Mouse (Mus musculus): ENCODE results near the gene Il17a. TPM values are rescaled to one million over a fixed set of nuclear protein-coding genes. Genes with fewer than 3 reads are reported as not detected.

The Il17a gene
- not detected in 2 replicates for polyA plus RNA-seq (2015; fragmentation: Nextera tagmentation; extraction: Ambion mirVana)

DNA sequence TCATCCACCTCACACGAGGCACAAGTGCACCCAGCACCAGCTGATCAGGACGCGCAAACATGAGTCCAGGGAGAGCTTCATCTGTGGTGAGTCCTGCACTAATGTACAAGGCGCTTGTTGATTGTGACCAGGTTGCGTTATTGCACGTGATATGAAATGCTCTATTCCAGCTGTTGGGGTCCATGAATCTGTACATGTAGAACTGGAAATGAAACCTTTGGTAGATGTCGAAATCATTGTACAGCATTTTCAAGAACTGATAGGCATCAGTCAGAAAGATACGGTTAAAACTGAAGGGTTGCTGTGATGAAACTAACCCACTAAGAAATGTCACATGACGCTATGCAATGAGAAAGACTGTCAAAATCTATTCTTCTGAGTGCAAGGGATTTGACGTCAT, at the start of gene Il17a:
Il17a (plus strand) TSS at position 3 of the 400 bp plus-strand sequence.
- Histone ChIP-seq H3K9ac (ENCODE audit: low read depth, low read length) (no peak within 1 kb of the TSS), H3K36me3 (ENCODE audit: insufficient read depth, low read length) (no peaks in the 10 kb centered on the region), H3K4me2 (ENCODE audit: low read length) (no peak within 1 kb of the TSS), H3K4me3 (replicated peaks; ENCODE audit: low read depth, low read length) (no peak within 1 kb of the TSS), H3K27ac (no peak within 1 kb of the TSS), H3K4me1 (replicated peaks; ENCODE audit: insufficient read depth, low read length) (no peaks in the 10 kb centered on the region), H3K27me3 (ENCODE audit: insufficient read depth, low read length) (no peaks in the 10 kb centered on the region), H3K9me3 (replicated peaks; ENCODE audit: low read length) (no peaks in the 10 kb centered on the region)
- 93% methylated on average over 10 of the region's 10 CpGs for WGBS
- no peak for ATAC-seq (replicated peaks; ENCODE audit: low FRiP score, low read depth)
- no peak for TF ChIP-seq CTCF (IDR thresholded peaks at IDR 0.05; ENCODE audit: low read depth)
- no peak for DNase-seq (ENCODE audit: low spot score)

DNA sequence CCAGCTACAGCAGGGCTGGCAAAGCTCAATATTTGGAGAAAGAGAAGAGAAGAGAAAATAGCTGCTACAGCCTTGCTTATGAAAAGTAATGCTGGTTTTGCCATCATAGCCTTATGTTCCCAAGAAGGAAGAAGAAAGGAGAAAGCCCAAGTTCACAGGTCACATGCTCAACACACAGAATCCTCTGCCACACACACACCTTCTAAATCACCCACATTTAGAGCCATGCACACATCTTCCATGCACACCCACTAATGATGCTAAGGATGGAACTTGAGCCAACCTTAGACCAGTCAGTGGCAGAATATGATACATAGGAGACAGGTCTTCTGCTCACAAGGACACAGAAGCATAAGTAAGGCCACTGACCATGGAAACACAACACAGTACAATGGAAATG, 47.9 kb upstream of the Il17a start:
- Histone ChIP-seq H3K4me1 (replicated peaks; ENCODE audit: insufficient read depth, low read length) (no peaks in the 10 kb centered on the region), H3K4me3 (replicated peaks; ENCODE audit: low read depth, low read length) (no peak overlapping the region), H3K4me2 (ENCODE audit: low read length) (no peak overlapping the region), H3K36me3 (ENCODE audit: insufficient read depth, low read length) (no peaks in the 10 kb centered on the region), H3K9ac (ENCODE audit: low read depth, low read length) (no peak overlapping the region), H3K27me3 (ENCODE audit: insufficient read depth, low read length) (no peaks in the 10 kb centered on the region), H3K27ac (no peak overlapping the region), H3K9me3 (replicated peaks; ENCODE audit: low read length) (no peaks in the 10 kb centered on the region)
- no peak for DNase-seq (ENCODE audit: low spot score)
- TF ChIP-seq CTCF (IDR thresholded peaks at IDR 0.05; ENCODE audit: low read depth), result no peak
- no peak for ATAC-seq (replicated peaks; ENCODE audit: low FRiP score, low read depth)

DNA sequence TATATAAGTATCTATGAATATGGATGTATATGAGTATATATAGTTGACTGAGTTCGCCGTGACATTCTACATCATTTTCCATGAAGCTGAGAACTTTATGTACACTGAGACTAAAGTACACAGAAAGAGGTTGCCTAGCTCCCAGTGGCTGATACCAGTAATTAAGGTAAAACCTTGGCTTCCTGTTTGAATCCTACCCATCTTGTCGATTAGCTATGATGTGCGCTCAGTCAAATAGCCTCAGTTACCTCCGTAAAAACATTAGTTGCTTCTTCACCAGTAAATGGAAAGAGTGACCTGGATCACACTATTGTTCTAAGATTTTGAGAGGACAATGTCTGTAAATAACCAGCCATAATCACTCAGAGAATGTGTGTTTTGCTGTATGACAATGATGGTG, 47.3 kb upstream of the Il17a start:
- ATAC-seq (replicated peaks; ENCODE audit: low FRiP score, low read depth), result no peak
- WGBS, result 94% methylated on average over 5 of the region's 5 CpGs
- H3K4me1 ChIP-seq (replicated peaks; ENCODE audit: insufficient read depth, low read length), result no peaks in the 10 kb centered on the region

DNA sequence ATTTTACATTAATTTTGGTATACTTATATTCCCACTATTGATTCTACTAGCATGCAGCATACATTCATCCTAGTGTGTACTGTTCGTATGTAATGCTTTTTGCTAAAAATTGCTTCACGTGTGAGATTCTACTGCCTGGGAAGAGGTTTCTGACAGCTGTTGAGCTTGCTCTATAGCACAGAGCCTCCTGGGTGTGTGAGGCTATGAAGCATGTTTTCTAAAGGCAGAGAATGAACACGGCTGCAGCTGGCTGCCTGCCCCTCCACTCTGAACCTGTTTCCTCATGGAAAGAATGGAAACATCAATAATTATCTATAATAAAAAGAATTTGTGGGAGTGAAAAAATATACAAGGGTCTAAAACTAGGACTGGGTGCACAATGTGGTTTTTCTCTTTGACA, 46.9 kb upstream of the Il17a start:
- no peak overlapping the region for H3K9ac ChIP-seq (ENCODE audit: low read depth, low read length)
- ATAC-seq (replicated peaks; ENCODE audit: low FRiP score, low read depth) (no peak), DNase-seq (ENCODE audit: low spot score) (no peak)
- 81% methylated on average over 3 of the region's 3 CpGs for WGBS
- no peaks in the 10 kb centered on the region for H3K9me3 ChIP-seq (replicated peaks; ENCODE audit: low read length)
- H3K4me2 ChIP-seq (ENCODE audit: low read length), result no peak overlapping the region
- TF ChIP-seq CTCF (IDR thresholded peaks at IDR 0.05; ENCODE audit: low read depth), result no peak
- H3K4me1 ChIP-seq (replicated peaks; ENCODE audit: insufficient read depth, low read length), result no peaks in the 10 kb centered on the region
- H3K27ac ChIP-seq, result no peak overlapping the region
- no peaks in the 10 kb centered on the region for H3K36me3 ChIP-seq (ENCODE audit: insufficient read depth, low read length)
- H3K27me3 ChIP-seq (ENCODE audit: insufficient read depth, low read length), result no peaks in the 10 kb centered on the region
- H3K4me3 ChIP-seq (replicated peaks; ENCODE audit: low read depth, low read length), result no peak overlapping the region

More for the DNA sequence above, 47.3 kb upstream of the Il17a start:
- no peak for DNase-seq (ENCODE audit: low spot score)
- Histone ChIP-seq H3K9ac (ENCODE audit: low read depth, low read length) (no peak overlapping the region), H3K36me3 (ENCODE audit: insufficient read depth, low read length) (no peaks in the 10 kb centered on the region), H3K27me3 (ENCODE audit: insufficient read depth, low read length) (no peaks in the 10 kb centered on the region), H3K4me2 (ENCODE audit: low read length) (no peak overlapping the region), H3K9me3 (replicated peaks; ENCODE audit: low read length) (no peaks in the 10 kb centered on the region), H3K4me3 (replicated peaks; ENCODE audit: low read depth, low read length) (no peak overlapping the region), H3K27ac (no peak overlapping the region)
- TF ChIP-seq CTCF (IDR thresholded peaks at IDR 0.05; ENCODE audit: low read depth), result no peak

GRCm38 (mm10) chr1:20684403-20684802, 46.3 kb upstream of the Il17a start:
- no peaks in the 10 kb centered on the region for H3K9me3 ChIP-seq (replicated peaks; ENCODE audit: low read length)
- H3K36me3 ChIP-seq (ENCODE audit: insufficient read depth, low read length), result no peaks in the 10 kb centered on the region
- ATAC-seq (replicated peaks; ENCODE audit: low FRiP score, low read depth), result no peak
- no peak overlapping the region for H3K9ac ChIP-seq (ENCODE audit: low read depth, low read length)
- no peak overlapping the region for H3K4me2 ChIP-seq (ENCODE audit: low read length)
- no peak for DNase-seq (ENCODE audit: low spot score)
- 85% methylated on average over 3 of the region's 3 CpGs for WGBS
- H3K4me3 ChIP-seq (replicated peaks; ENCODE audit: low read depth, low read length), result no peak overlapping the region
- H3K27me3 ChIP-seq (ENCODE audit: insufficient read depth, low read length), result no peaks in the 10 kb centered on the region
- no peaks in the 10 kb centered on the region for H3K4me1 ChIP-seq (replicated peaks; ENCODE audit: insufficient read depth, low read length)
- no peak overlapping the region for H3K27ac ChIP-seq
- no peak for TF ChIP-seq CTCF (IDR thresholded peaks at IDR 0.05; ENCODE audit: low read depth)

GRCm38 (mm10) chr1:20685393-20685792, 45.3 kb upstream of the Il17a start:
- Histone ChIP-seq H3K9ac (ENCODE audit: low read depth, low read length) (no peak overlapping the region), H3K27me3 (ENCODE audit: insufficient read depth, low read length) (no peaks in the 10 kb centered on the region), H3K4me3 (replicated peaks; ENCODE audit: low read depth, low read length) (no peak overlapping the region), H3K9me3 (replicated peaks; ENCODE audit: low read length) (no peaks in the 10 kb centered on the region), H3K36me3 (ENCODE audit: insufficient read depth, low read length) (no peaks in the 10 kb centered on the region), H3K4me1 (replicated peaks; ENCODE audit: insufficient read depth, low read length) (no peaks in the 10 kb centered on the region), H3K4me2 (ENCODE audit: low read length) (no peak overlapping the region), H3K27ac (no peak overlapping the region)
- 86% methylated on average over 2 of the region's 2 CpGs for WGBS
- TF ChIP-seq CTCF (IDR thresholded peaks at IDR 0.05; ENCODE audit: low read depth), result no peak
- DNase-seq (ENCODE audit: low spot score) (no peak), ATAC-seq (replicated peaks; ENCODE audit: low FRiP score, low read depth) (no peak)

GRCm38 (mm10) chr1:20685907-20686306, 44.8 kb upstream of the Il17a start:
- H3K27me3 ChIP-seq (ENCODE audit: insufficient read depth, low read length), result no peaks in the 10 kb centered on the region
- no peaks in the 10 kb centered on the region for H3K36me3 ChIP-seq (ENCODE audit: insufficient read depth, low read length)
- H3K4me3 ChIP-seq (replicated peaks; ENCODE audit: low read depth, low read length), result no peak overlapping the region
- ATAC-seq (replicated peaks; ENCODE audit: low FRiP score, low read depth) (no peak), DNase-seq (ENCODE audit: low spot score) (no peak)
- H3K9ac ChIP-seq (ENCODE audit: low read depth, low read length), result no peak overlapping the region
- WGBS, result 76% methylated on average over 4 of the region's 4 CpGs
- H3K27ac ChIP-seq, result no peak overlapping the region
- no peak overlapping the region for H3K4me2 ChIP-seq (ENCODE audit: low read length)
- no peak for TF ChIP-seq CTCF (IDR thresholded peaks at IDR 0.05; ENCODE audit: low read depth)
- H3K9me3 ChIP-seq (replicated peaks; ENCODE audit: low read length), result no peaks in the 10 kb centered on the region
- no peaks in the 10 kb centered on the region for H3K4me1 ChIP-seq (replicated peaks; ENCODE audit: insufficient read depth, low read length)

Data from kidney, postnatal 0 days (tissue).